Mouse (Mus musculus) duodenum, adult 2 months (tissue): ENCODE results near the gene Ercc1. TPM values are rescaled to one million over a fixed set of nuclear protein-coding genes. Genes with fewer than 3 reads are reported as not detected.

Experiments used
- polyA plus RNA-seq: library from polyadenylated mRNA; depleted of rRNA; stranded (reverse); fragments of >200 nt; gene quantifications from 2 replicates; pipeline ENCODE4 v1.2.3, GENCODE M21; 2012; ENCODE audit warnings: low replicate concordance; rRNA removed

Ercc1 gene
- 14.9 and 16.2 TPM in 2 replicates for polyA plus RNA-seq

DNA sequence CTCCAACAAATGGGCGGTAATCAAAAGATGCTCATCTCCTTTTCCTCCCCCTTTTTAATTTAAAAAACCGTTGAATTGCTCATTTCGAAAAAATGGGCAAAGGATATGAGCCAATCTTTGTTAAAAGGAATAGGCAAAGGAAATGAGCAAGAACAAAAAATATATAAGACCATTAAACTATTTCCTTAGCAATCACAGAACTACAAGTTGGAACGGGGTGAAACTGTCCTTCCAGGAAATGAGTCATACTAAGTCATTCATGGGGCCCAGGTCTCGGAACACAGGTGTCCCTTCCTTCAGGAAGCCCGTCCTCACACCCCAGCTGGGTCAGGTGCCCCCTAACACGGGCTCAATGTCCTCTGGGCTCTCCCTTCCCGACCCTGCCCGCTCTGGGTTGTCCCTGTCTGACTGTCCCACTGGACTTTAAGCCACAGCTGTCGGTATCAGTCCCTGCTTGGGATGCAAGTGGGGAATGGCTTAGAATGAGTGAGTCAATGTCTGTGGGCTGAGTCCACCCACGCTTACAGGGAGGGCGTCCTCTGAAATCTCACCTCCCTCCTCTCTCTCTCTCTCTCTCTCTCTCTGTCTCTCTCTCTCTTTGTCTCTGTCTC, at the start of gene Ercc1:
TSS of gene Ercc1 (plus strand) at position 542 of the 611 bp plus-strand sequence.

DNA sequence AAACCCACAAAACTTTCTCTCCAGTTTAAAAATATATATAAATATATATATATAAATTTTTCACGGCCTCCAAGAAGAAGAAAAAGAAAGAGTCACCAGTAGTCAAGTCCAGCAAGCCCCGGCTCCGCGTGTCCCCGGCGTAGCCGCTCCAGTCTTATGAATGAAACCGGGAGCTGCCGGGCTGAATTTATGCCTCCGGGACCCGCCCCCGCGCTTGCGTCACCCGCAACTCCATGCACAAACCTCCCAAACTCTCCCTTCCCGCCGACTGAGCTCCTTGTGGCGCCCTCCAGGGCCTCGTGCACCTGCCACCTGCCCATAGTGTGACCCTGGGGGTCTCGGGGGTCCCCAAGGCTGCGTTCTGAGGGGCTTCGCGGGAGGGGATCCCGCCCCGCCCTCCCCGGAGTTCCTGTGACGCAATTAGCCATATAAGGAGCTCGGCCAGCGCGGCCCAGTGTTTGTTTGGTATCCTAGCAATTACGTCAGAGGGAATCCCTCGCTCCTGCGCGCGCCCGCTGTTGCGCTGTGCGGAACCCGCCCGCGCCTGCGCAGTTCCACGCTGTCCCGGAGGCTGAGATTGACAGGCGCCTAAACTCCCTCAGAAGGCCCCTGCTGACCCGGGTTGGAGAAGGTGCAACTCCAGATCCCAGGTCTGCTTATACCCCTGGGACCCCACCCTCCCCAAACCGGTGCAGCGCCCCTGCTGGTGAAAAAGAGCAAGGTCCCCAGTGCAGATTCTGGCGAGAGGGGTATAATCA, 34.5 kb upstream of the Ercc1 start, which contains the start of gene Fosb:
TSS of gene Fosb (minus strand) at position 168 of the 758 bp plus-strand sequence.

DNA sequence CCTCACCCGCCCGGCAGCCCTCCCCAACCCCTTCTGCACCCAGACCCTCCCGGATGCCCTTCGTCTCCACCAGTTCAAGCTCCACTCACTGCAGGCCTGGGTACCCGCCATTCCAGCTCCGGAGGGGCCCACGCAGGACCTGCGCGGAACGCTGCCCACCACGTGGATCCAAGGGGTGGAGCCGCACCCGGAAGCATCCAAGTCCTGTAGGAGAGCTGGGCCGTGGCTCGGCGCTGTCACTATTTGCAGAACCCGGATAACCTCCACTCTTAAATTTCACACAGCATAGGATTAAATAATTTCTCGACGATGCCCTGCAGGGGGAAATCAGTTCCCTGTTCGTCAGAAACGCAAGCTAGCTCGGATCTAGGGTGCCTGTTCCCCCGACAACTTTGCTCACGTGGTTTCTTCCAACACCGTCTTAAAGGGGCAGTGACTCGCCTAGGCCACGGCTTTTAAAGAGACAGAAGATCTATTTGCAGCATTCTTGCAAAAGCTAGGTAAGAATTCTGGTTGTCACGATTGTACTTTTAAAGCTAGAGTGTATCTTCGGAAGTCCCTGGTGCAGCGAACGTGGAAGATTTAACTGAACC, 14.8 kb downstream of the Ercc1 start, which contains the start of the genes Cd3eap and Ppp1r13l:
TSS of gene Cd3eap (minus strand) at position 185 of the 593 bp plus-strand sequence.
TSS of gene Ppp1r13l (plus strand) at position 451 of the 593 bp plus-strand sequence.

DNA sequence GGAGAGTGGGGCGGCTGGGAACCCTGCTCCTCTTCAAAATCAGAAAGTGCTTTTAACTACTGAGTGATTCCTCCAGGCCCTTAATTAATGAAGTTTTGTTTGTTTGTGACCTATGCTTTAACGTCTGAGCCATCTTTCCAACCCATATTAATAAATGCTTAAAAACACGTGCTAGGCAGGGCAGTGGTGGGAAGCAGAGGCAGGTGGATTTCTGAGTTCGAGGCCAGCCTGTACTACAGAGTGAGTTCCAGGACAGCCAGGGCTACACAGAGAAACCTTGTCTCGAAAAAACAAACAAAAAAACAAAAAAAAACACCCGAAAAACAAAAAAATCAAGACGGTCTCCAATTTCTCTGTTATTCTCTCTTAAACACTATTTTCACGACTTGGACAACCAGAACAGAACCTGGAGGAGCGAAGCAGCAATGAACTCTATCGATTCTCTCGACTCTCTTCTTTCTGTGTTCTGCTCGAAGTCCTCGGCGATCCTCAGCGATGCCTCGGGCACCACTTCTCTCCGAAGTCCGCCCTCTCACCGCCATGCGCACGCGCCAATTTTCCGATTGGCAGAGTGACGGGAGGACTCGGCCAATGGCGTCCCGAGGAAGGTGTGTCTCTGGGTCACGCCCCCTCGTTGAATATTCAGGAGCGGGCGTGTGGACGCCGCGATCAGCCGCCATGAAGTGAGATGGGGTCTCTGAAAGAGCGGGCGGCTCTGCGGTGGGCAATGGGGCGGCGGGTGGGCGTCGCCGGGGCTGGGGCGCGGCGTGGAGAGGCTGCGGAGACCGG, 37.0 kb downstream of the Ercc1 start, which contains the start of gene Ercc2:
TSS of gene Ercc2 (plus strand) at position 634 of the 789 bp plus-strand sequence.

DNA sequence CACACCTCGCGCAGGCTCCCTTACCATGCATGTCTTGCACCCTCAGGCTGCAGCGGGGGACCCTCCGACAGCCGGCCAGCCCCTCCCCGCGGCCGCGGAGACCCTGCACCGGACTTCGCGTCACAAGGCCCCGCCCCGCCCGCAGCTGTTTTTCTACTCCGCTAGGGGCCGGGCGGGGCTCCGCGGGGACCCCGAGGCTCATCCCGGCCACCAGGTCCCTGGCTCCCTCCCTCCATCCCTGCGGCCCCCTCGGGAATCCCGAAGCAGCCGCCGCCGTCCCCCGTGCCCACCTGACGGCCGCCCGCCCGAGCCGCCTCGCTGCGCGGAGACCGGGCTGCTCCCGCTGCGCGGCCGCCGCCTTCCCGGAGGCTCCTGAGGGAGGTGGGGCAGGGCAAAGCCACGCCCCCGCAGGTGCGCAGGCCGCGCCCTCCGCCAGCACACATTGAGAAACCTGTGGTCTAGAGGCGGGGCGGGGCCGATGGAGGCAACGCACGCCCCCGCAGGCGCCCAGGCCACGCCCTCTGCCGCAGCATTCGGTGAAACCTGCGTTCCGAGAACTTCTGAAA, 59.2 kb downstream of the Ercc1 start, which contains the start of gene Klc3:
TSS of gene Klc3 (minus strand) at position 374 of the 566 bp plus-strand sequence.

DNA sequence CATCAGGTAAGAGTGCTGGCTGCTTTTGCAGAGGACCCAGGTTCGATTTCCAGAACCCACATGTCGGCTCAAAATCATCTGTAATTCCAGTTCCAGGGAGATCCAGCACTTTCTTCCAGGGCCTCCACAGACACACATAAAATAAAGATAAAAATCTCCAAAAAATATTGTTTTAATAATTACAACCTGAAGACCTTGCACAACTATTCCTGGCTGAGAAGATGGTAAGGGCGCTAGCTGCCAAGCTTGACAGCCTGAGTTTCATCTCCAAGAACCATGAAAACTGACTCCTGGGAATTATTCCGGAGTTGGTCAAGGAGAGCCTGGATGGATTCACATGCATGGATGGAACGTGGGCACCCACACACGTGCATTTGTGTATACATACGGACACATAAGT, 59.9 kb downstream of the Ercc1 start, which contains the start of gene Ckm:
TSS of gene Ckm (plus strand) at position 301 of the 400 bp plus-strand sequence.

Other genes with a start within 250 kb of the Ercc1 start
- gene Gm4969, start 226.4 kb upstream of the Ercc1 start, polyA plus RNA-seq: not detected in 2 replicates
- 8.6 and 15.0 TPM in 2 replicates for gene Fbxo46, start 224.9 kb upstream of the Ercc1 start, polyA plus RNA-seq
- 6.5 and 11.2 TPM in 2 replicates for gene Qpctl, start 195.5 kb upstream of the Ercc1 start, polyA plus RNA-seq
- gene Snrpd2, start 195.1 kb upstream of the Ercc1 start, polyA plus RNA-seq: 6.2 and 7.1 TPM in 2 replicates
- gene Gipr, start 178.7 kb upstream of the Ercc1 start, polyA plus RNA-seq: 0.63 and 0.77 TPM in 2 replicates
- 20.3 and 22.0 TPM in 2 replicates for gene Eml2, start 168.4 kb upstream of the Ercc1 start, polyA plus RNA-seq
- gene Gpr4, start 132.2 kb upstream of the Ercc1 start, polyA plus RNA-seq: 5.1 and 6.3 TPM in 2 replicates
- 24.2 and 25.9 TPM in 2 replicates for gene Opa3, start 116.4 kb upstream of the Ercc1 start, polyA plus RNA-seq
- gene Vasp, start 73.0 kb upstream of the Ercc1 start, polyA plus RNA-seq: 436 and 468 TPM in 2 replicates
- gene Ppm1n, start 64.7 kb upstream of the Ercc1 start, polyA plus RNA-seq: 1.4 and 23.4 TPM in 2 replicates
- gene Rtn2, start 62.2 kb upstream of the Ercc1 start, polyA plus RNA-seq: 13.4 and 16.6 TPM in 2 replicates
- 0.99 and 6.4 TPM in 2 replicates for gene Fosb, start 34.7 kb upstream of the Ercc1 start, polyA plus RNA-seq
- gene Cd3eap, start 14.7 kb downstream of the Ercc1 start, polyA plus RNA-seq: 1.9 and 5.3 TPM in 2 replicates
- gene Ppp1r13l, start 15.0 kb downstream of the Ercc1 start, polyA plus RNA-seq: 7.7 and 8.8 TPM in 2 replicates
- gene Ercc2, start 37.2 kb downstream of the Ercc1 start, polyA plus RNA-seq: 37.5 and 41.5 TPM in 2 replicates
- gene Klc3, start 59.3 kb downstream of the Ercc1 start, polyA plus RNA-seq: 1.2 and 2.1 TPM in 2 replicates
- gene Ckm, start 60.0 kb downstream of the Ercc1 start, polyA plus RNA-seq: 51.7 and 59.9 TPM in 2 replicates
- gene Mark4, start 114.0 kb downstream of the Ercc1 start, polyA plus RNA-seq: 15.0 and 33.5 TPM in 2 replicates
- gene Exoc3l2, start 118.6 kb downstream of the Ercc1 start, polyA plus RNA-seq: 5.1 and 11.1 TPM in 2 replicates
- 10.5 and 31.4 TPM in 2 replicates for gene Bloc1s3, start 163.6 kb downstream of the Ercc1 start, polyA plus RNA-seq
- 159 and 195 TPM in 2 replicates for gene Trappc6a, start 163.6 kb downstream of the Ercc1 start, polyA plus RNA-seq
- gene Nkpd1, start 173.1 kb downstream of the Ercc1 start, polyA plus RNA-seq: 0.15 and 0.18 TPM in 2 replicates
- gene Ppp1r37, start 218.3 kb downstream of the Ercc1 start, polyA plus RNA-seq: 99.5 and 166 TPM in 2 replicates
- gene Zfp296, start 232.5 kb downstream of the Ercc1 start, polyA plus RNA-seq: 3.9 and 4.8 TPM in 2 replicates
- gene Gemin7, start 232.8 kb downstream of the Ercc1 start, polyA plus RNA-seq: 94.7 and 164 TPM in 2 replicates